Mouse (Mus musculus) ovary, adult 18-20 months (tissue): Measurements from ENCODE around the gene Greb1.

Experiments used
- DNase-seq: peaks from one replicate; pipeline ENCODE4 v3.0.0; 2022; ENCODE audit warnings: low spot score, mixed read lengths

The Greb1 gene

GRCm38 (mm10) chr12:16634075-16634813 is 166.4 kb downstream of the Greb1 start:
- DNase-seq: no peak

GRCm38 (mm10) chr12:16633235-16633634 is 167.5 kb downstream of the Greb1 start:
- DNase-seq: no peak

GRCm38 (mm10) chr12:16631423-16631822 is 169.3 kb downstream of the Greb1 start:
- DNase-seq: no peak

- DNase-seq: no peak
These were observed 169.9 kb downstream of the Greb1 start for GRCm38 (mm10) chr12:16630866-16631185.

GRCm38 (mm10) chr12:16630152-16630865 is 170.4 kb downstream of the Greb1 start:
- no peak for DNase-seq
